Mouse (Mus musculus) telencephalon, adult 2 months (tissue): ENCODE measurements around the gene Cwc22.

Experiments
- DNase-seq: peaks from one replicate; pipeline ENCODE4 v3.0.0-alpha.2; 2011; ENCODE audit warnings: low read depth, low spot score

The Cwc22 gene

DNA sequence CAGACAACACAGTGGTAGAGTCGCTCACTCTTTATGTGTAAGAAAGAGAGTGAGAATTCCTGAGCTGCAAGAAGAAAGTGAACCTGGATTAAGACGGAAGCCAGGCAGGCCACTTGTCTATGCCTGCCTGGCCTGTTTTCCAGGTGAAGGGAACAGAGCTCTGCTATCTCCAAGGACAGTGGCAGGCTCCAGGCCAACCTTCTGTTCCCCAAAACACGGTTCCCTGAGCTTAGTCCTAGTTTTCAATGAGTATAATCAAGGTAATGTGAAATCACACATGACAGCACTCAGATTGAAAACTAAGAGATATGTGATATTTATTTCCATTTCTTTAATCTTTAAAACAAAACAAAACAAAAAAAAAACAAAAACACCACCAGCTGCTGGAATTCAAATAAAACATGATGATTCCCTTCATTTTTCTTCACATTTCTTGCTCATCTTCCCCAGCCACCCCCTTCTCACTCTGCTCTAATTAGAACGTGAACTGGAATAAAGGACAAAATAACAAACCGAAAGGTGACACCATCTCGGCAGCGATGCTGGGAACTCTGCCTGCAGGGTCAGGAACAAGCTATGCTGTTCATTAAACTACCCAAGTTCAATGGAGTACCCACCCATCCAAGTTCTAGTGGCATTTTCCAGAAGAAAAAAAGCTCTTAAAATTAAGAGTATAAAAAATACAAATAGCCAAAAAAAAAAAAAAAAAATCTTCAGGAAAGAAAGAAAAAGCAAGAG lies 20.8 kb downstream of the Cwc22 start:
- DNase-seq = no peak

- DNase-seq = no peak
Observed at GRCm38 (mm10) chr2:77924003-77924402, 22.2 kb downstream of the Cwc22 start.

DNA sequence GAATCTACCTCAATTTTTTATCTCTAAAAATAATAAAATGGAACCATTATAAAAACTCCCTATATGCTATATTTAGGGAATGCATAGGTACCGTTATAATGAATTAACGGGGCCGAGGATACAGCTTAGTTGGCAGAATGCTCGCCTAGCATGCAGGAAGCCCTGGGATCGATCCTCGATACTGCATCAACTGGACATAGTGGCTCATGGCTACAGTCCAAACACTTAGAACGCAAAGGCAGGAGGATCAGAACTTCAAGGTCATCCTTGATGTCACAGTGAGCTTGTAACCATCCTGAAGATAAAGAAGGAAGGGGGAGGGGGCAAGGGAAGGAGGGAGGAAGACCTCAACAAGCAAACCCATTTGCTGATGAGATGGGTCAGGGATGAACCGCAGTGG lies 23.0 kb downstream of the Cwc22 start:
- DNase-seq = no peak

DNA sequence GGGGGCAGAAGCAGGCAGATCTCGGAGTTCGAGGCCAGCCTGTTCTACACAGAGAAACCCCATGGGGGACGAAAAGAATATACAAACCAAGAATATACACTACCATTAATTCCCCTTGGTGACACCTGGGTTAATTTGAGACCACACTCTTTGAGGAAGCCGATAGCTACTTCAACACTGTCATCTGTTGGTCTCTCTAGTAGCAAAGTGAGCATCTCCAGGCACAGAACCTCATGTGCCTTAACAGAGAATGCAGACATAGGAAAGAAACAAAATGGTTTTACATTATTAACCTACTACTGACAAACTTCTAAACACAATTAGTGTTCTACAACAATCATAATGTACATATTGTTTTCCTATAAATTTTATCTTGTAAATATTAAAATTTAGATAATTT lies 24.9 kb downstream of the Cwc22 start:
- DNase-seq = no peak

GRCm38 (mm10) chr2:77920621-77921020 lies 25.6 kb downstream of the Cwc22 start:
- no peak for DNase-seq

- no peak for DNase-seq
Observed at GRCm38 (mm10) chr2:77918474-77918873, 27.7 kb downstream of the Cwc22 start.

GRCm38 (mm10) chr2:77918006-77918405 lies 28.2 kb downstream of the Cwc22 start:
- DNase-seq = no peak

GRCm38 (mm10) chr2:77917360-77917734 lies 28.8 kb downstream of the Cwc22 start:
- no peak for DNase-seq

GRCm38 (mm10) chr2:77916586-77917359 lies 29.4 kb downstream of the Cwc22 start:
- no peak for DNase-seq

GRCm38 (mm10) chr2:77915187-77915586 lies 31.0 kb downstream of the Cwc22 start:
- DNase-seq = no peak

- DNase-seq = no peak
Observed at GRCm38 (mm10) chr2:77913628-77914027, 32.5 kb downstream of the Cwc22 start.

DNA sequence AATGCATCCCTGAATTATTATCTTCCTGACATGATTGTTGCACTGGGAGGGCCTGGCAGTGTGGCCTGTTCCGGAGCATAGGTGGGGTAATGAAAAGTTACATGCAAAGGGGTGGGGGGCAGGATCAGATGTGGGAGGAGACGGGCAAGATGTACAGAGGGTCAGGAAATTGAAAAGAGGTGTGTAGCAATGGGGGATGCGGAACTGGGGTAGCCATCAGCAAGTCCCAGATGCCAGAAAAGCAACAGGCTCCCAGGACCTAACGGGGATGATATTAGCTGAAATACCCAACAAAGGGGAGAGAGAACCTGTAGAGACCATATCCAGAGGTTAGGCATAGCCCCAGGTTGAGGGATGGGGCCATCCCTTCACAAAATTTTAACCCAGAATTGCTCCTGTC lies 34.0 kb downstream of the Cwc22 start:
- no peak for DNase-seq

DNA sequence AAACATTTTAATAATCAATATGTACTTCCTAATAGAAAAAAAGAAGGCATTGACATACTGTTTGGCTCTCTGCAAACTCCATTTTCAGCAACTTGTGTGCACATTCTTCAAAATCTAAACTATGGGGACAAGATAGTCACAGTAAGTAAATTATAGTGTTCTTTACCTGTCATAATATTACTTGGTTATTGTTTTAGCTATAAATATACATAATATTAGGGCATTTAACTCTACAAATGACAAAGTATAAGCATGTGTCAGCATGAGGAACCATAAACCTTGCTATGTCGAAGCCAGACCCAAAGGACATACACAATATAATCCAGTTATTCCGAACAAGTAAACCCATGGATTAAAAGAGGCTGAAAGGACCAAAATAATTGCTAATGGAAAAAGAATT lies 34.7 kb downstream of the Cwc22 start:
- DNase-seq = no peak

- no peak for DNase-seq
Observed at GRCm38 (mm10) chr2:77910216-77910615, 36.0 kb downstream of the Cwc22 start.

DNA sequence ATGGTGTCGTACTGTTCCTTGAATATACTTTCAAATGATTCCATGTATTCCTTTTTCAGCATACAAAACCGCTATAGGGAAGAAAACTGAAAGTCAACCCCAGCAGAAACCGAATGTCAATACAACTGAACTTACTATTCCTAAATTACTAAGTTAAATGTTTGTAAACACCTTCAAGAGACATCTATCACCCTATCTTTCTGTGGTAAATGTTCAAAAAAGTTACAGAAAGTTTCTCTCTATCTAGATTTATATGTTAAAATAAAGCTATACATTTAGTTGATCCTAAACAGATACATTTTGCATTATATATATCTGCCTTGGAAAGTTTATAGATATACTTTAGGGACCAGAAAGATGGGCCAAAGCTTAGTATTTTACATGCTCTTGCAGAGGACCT lies 39.0 kb downstream of the Cwc22 start:
- DNase-seq = no peak

DNA sequence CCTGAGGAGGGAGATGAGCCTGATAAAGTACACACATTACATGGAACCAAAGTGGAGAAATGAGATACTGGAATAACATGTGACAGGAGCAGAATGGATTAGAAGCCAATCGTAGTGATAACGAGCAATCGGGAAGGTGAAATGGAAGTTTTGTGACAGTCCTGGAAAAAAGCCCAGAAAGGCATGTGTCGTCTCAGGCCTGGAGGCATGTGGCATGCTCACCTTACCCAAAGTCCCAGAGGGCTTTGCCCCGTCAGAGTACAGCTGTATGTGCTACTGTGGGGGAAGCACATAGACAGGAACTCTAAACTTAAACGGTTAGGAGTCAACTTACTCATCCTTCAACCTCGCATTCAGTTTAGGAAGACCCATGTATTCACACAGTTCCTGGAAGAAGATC lies 41.2 kb downstream of the Cwc22 start:
- DNase-seq = no peak

GRCm38 (mm10) chr2:77904495-77904894 lies 41.7 kb downstream of the Cwc22 start:
- no peak for DNase-seq

DNA sequence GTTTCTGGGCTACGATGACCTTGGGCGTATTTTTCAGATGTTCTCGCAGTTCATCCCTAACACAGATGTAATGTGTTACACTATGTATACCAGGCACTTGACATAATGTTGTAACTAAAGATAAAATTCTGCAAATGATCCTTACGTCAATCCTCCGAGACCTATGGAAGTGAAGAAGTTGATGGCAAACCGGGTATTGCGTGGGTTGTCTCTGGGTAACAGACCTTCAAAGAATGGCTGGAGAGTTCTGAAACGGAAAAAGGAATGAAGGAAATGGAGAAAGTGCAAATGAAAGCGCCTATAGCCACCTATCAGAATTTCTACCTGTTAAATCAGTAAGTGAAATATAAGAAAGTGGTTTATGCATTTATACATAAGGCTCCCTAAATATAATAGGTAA lies 42.2 kb downstream of the Cwc22 start:
- no peak for DNase-seq

- no peak for DNase-seq
Observed at GRCm38 (mm10) chr2:77903098-77903497, 43.1 kb downstream of the Cwc22 start.

GRCm38 (mm10) chr2:77901269-77901668 lies 44.9 kb downstream of the Cwc22 start:
- DNase-seq = no peak

- no peak for DNase-seq
Observed at GRCm38 (mm10) chr2:77900741-77901140, 45.4 kb downstream of the Cwc22 start.

DNA sequence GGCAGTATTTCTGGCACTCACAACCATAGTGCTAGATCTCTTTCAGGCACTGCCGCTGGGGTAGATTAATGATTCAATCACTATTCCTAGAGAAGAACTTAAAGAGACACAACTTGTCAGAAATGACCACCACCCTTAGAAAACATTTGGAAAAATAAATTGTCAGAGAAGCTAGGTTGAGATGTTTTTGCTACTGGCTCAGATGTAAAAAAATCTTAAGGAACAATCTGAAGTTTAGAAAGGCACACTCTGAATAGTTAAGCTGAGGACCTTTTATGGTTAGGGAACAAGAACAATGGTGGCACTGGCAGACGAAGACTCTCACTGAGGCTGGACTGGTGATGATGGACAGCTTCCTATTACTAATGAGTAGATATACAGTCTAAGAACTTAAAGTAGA lies 46.1 kb downstream of the Cwc22 start:
- DNase-seq = no peak

DNA sequence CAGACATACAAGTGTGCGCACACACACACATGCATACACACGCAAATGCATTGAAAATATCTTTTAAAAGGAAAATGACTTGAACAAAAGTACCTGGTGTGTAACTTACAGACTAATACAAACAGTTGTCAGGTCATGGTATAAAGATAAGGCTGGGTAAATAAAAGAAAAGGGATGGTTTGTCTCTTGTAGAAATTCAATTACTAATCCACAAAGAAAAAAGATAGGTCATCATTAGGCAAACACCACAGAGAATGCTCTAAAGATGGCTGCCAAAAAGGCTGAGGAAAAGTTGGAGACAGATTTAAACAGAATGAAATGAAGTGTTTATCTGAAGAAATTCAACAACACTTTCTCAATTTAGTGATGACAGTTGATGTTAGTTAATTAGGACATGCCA lies 47.7 kb downstream of the Cwc22 start:
- no peak for DNase-seq
